Mouse (Mus musculus) MEL (cell line): ENCODE results near the gene Zfp91. TPM values are rescaled to one million over a fixed set of nuclear protein-coding genes. Genes with fewer than 3 reads are reported as not detected.
"Not testable (repeated sequence)": the region's sequence is repeated elsewhere in the genome, so short reads cannot be mapped to it uniquely, and the experiment has no call there.

Source experiments
- DNase-seq: peaks from one replicate; pipeline ENCODE4 v3.0.0; 2011; ENCODE audit warnings: low read depth, low spot score
- H3K27ac ChIP-seq: 2 replicates; pipeline ENCODE4 v1.5.1; 2012; ENCODE audit warnings: low read depth, mild to moderate bottlenecking, control low read depth, low read length, moderate library complexity; ENCODE audit not compliant: control insufficient read depth
- H3K27me3 ChIP-seq, 2 experiments: fragments of 150-350 bp in 1 of 2; sonication (generic) in 1 of 2; 2 replicates each; pipeline ENCODE4 v1.6.1; 2012; ENCODE audit warnings: low read length in 2 of 2, mild to moderate bottlenecking in 2 of 2, improper control_type of control experiment in 1 of 2, moderate library complexity in 1 of 2; ENCODE audit not compliant: insufficient read depth in 2 of 2, control insufficient read depth in 1 of 2
- H3K36me3 ChIP-seq, 2 experiments: 2 replicates each; pipeline ENCODE4 v1.6.1; 2012 to 2014; ENCODE audit warnings: low read length in 2 of 2, improper control_type of control experiment in 1 of 2, inconsistent platforms in 1 of 2, mild to moderate bottlenecking in 1 of 2; ENCODE audit not compliant: insufficient read depth in 2 of 2, control insufficient read depth in 1 of 2
- H3K4me1 ChIP-seq, 2 experiments: fragments of 150-350 bp in 1 of 2; sonication (generic) in 1 of 2; 2 replicates each; pipeline ENCODE4 v1.6.1; 2012; ENCODE audit warnings: low read length in 2 of 2, improper control_type of control experiment in 1 of 2, mild to moderate bottlenecking in 1 of 2; ENCODE audit not compliant: insufficient read depth in 2 of 2, control insufficient read depth in 1 of 2
- H3K4me3 ChIP-seq, 2 experiments: fragments of 150-350 bp in 1 of 2; sonication (generic) in 1 of 2; 2 replicates each; pipeline ENCODE4 v1.5.1; 2012; ENCODE audit warnings: low read depth in 2 of 2, low read length in 2 of 2, mild to moderate bottlenecking in 2 of 2, moderate library complexity in 2 of 2, control low read depth in 1 of 2, improper control_type of control experiment in 1 of 2; ENCODE audit not compliant: control insufficient read depth in 1 of 2, insufficient read depth in 1 of 2
- H3K79me2 ChIP-seq: 2 replicates; pipeline ENCODE4 v1.6.1; 2012; ENCODE audit warnings: mild to moderate bottlenecking, low read length, moderate library complexity; ENCODE audit not compliant: control insufficient read depth, poor library complexity, insufficient read depth
- H3K9ac ChIP-seq: 2 replicates; pipeline ENCODE4 v1.6.1; 2012; ENCODE audit warnings: low read depth, mild to moderate bottlenecking, control low read depth, low read length, moderate library complexity; ENCODE audit not compliant: control insufficient read depth, poor library complexity, severe bottlenecking
- H3K9me3 ChIP-seq: fragments of 150-350 bp; sonication (generic); replicated peaks from 2 replicates; pipeline ENCODE4 v1.6.1; 2012; ENCODE audit warnings: mild to moderate bottlenecking, low read length, improper control_type of control experiment, moderate library complexity; ENCODE audit not compliant: insufficient read depth
- CHD2 ChIP-seq: IDR thresholded peaks from 2 replicates; pipeline ENCODE4 v1.6.1; 2011; ENCODE audit warnings: low read length, improper control_type of control experiment
- CTCF ChIP-seq, 3 experiments: IDR thresholded peaks in 2 of 3; conservative IDR thresholded peaks in 1 of 3; 2 replicates each; pipeline ENCODE4 v1.5.1; 2011 to 2012; ENCODE audit warnings: low read length in 3 of 3, low read depth in 2 of 3, mild to moderate bottlenecking in 2 of 3, improper control_type of control experiment in 1 of 3, inconsistent platforms in 1 of 3, mixed read lengths in 1 of 3, moderate library complexity in 1 of 3; ENCODE audit not compliant: control insufficient read depth in 1 of 3, insufficient read depth in 1 of 3, poor library complexity in 1 of 3, severe bottlenecking in 1 of 3
- E2F4 ChIP-seq: IDR thresholded peaks from 2 replicates; pipeline ENCODE4 v1.6.1; 2011; ENCODE audit warnings: low read depth, low read length, improper control_type of control experiment, borderline replicate concordance
- ELF1 ChIP-seq: IDR thresholded peaks from 2 replicates; pipeline ENCODE4 v1.6.1; 2014; ENCODE audit warnings: low read depth, mild to moderate bottlenecking, inconsistent platforms, low read length, improper control_type of control experiment, moderate library complexity
- MEF2A ChIP-seq: IDR thresholded peaks from 2 replicates; pipeline ENCODE4 v1.6.1; 2014; ENCODE audit warnings: low read depth, mild to moderate bottlenecking, inconsistent platforms, low read length, improper control_type of control experiment; ENCODE audit not compliant: poor library complexity, insufficient replicate concordance, severe bottlenecking; ENCODE audit errors: extremely low read depth
- RAD21 ChIP-seq: IDR thresholded peaks from 2 replicates; pipeline ENCODE4 v1.6.1; 2011; ENCODE audit warnings: mild to moderate bottlenecking, low read depth, low read length, improper control_type of control experiment
- RCOR1 ChIP-seq: IDR thresholded peaks from 2 replicates; pipeline ENCODE4 v1.6.1; 2012; ENCODE audit warnings: low read depth, mild to moderate bottlenecking, inconsistent platforms, low read length, improper control_type of control experiment
- SIN3A ChIP-seq: IDR thresholded peaks from 2 replicates; pipeline ENCODE4 v1.6.1; 2012; ENCODE audit warnings: low read length, improper control_type of control experiment, inconsistent platforms
- SMC3 ChIP-seq: IDR thresholded peaks from 2 replicates; pipeline ENCODE4 v1.6.1; 2011; ENCODE audit warnings: low read depth, low read length, improper control_type of control experiment
- UBTF ChIP-seq: IDR thresholded peaks from 2 replicates; pipeline ENCODE4 v1.6.1; 2012; ENCODE audit warnings: low read depth, mild to moderate bottlenecking, inconsistent platforms, low read length, improper control_type of control experiment, moderate library complexity, borderline replicate concordance; ENCODE audit not compliant: insufficient read depth
- USF2 ChIP-seq, 2 experiments: IDR thresholded peaks; 2 replicates each; pipeline ENCODE4 v1.6.1; 2011 to 2012; ENCODE audit warnings: improper control_type of control experiment in 2 of 2, low read length in 2 of 2, borderline replicate concordance in 1 of 2, inconsistent platforms in 1 of 2, low read depth in 1 of 2, mild to moderate bottlenecking in 1 of 2; ENCODE audit not compliant: insufficient read depth in 1 of 2
- ZC3H11A ChIP-seq: IDR thresholded peaks from 2 replicates; pipeline ENCODE4 v1.6.1; 2012; ENCODE audit warnings: low read depth, mild to moderate bottlenecking, inconsistent platforms, low read length, improper control_type of control experiment
- ZMIZ1 ChIP-seq: IDR thresholded peaks from 2 replicates; pipeline ENCODE4 v1.6.1; 2012; ENCODE audit warnings: low read depth, mild to moderate bottlenecking, inconsistent platforms, low read length, improper control_type of control experiment, moderate library complexity
- ZNF384 ChIP-seq: IDR thresholded peaks from 2 replicates; pipeline ENCODE4 v1.6.1; 2012; ENCODE audit warnings: low read depth, mild to moderate bottlenecking, inconsistent platforms, low read length, improper control_type of control experiment
- polyA plus RNA-seq, 2 experiments: library from polyadenylated mRNA; stranded (reverse) in 1 of 2; unstranded in 1 of 2; fragments of >175 nt in 1 of 2; fragments of >200 nt in 1 of 2; gene quantifications; 2 replicates each; pipeline versions ENCODE4 v1.2.1 to v1.2.4; 2012; ENCODE audit warnings: low replicate concordance in 2 of 2, low read depth in 1 of 2; ENCODE audit not compliant: insufficient read length in 2 of 2, insufficient read depth in 1 of 2, missing spikeins in 1 of 2
- total RNA-seq: library from RNA; depleted of rRNA; stranded (reverse); fragments of 300-350 nt; gene quantifications from 2 replicates; pipeline ENCODE4 v1.2.3, GENCODE M21; 2012

The Zfp91 gene
- total and polyA plus RNA-seq, 3 experiments: 32.3 to 148 (median 51.7) TPM

DNA sequence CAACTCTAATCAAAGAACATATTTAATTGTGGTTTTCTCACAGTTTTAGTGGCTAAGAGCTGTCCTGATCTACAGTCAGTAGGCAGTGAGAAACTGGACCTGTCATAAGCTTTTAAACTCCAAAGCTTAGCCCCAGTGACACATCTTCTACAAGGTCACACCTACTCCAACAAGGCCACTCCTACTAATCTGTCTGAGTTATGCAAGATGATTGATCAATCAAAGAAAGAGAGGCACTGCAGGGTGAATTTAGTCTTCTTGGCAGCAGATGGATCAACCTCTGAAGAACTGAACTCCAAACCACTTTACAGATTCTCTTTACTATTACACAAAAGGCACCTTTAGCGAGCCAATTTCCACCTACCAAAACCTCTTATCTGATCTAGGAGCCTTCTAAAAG lies 70.1 kb downstream of the Zfp91 start:
- no peak for DNase-seq
- H3K9me3 ChIP-seq: no peaks in the 10 kb centered on the region
- H3K9ac ChIP-seq: no peak overlapping the region
- H3K4me3 ChIP-seq: no peak overlapping the region
- H3K27me3 ChIP-seq: no peaks in the 10 kb centered on the region
- no peaks in the 10 kb centered on the region for H3K36me3 ChIP-seq
- H3K4me1 ChIP-seq: no peaks in the 10 kb centered on the region
- H3K27ac ChIP-seq: no peak overlapping the region
- TF ChIP-seq MEF2A (no peak), SIN3A (no peak), ZMIZ1 (no peak), ZC3H11A (no peak), RAD21 (no peak), RCOR1 (no peak), CTCF (IDR thresholded peaks at IDR 0.05 in 2 of 3, conservative IDR thresholded peaks at IDR 0.05 in 1 of 3; ENCODE audit: control insufficient read depth in 1 of 3, insufficient read depth in 1 of 3, low read depth in 2 of 3, low read length in 3 of 3, poor library complexity in 1 of 3, severe bottlenecking in 1 of 3) (no peak), USF2 (IDR thresholded peaks at IDR 0.05; ENCODE audit: borderline replicate concordance in 1 of 2, insufficient read depth in 1 of 2, low read depth in 1 of 2, low read length in 2 of 2) (no peak), SMC3 (no peak), ELF1 (no peak), UBTF (no peak)
- no peaks in the 10 kb centered on the region for H3K79me2 ChIP-seq

DNA sequence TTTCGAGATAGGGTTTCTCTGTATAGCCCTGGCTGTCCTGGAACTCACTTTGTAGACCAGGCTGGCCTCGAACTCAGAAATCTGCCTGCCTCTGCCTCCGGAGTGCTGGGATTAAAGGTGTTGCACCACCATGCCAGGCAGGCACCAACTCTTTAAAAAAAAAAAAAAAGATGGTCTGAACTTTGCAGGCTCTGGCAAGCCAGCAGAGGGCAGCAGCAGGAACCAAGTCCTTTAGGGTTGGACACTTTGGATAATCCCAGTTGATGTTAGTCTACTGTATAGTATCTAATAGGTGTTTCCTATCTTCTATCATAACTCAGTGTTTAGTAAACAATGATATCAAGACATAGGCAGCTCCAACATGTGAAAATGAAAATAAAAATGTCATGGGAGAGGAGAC lies 73.6 kb downstream of the Zfp91 start:
- Histone ChIP-seq H3K79me2 (no peaks in the 10 kb centered on the region), H3K27ac (no peak overlapping the region), H3K4me3 (no peak overlapping the region), H3K4me1 (no peaks in the 10 kb centered on the region), H3K9me3 (no peaks in the 10 kb centered on the region), H3K27me3 (no peaks in the 10 kb centered on the region; a peak in 1 of 4 replicates), H3K9ac (no peak overlapping the region), H3K36me3 (no peaks in the 10 kb centered on the region)
- TF ChIP-seq E2F4: no peak
- TF ChIP-seq CTCF (IDR thresholded peaks at IDR 0.05 in 2 of 3, conservative IDR thresholded peaks at IDR 0.05 in 1 of 3; ENCODE audit: control insufficient read depth in 1 of 3, insufficient read depth in 1 of 3, low read depth in 2 of 3, low read length in 3 of 3, poor library complexity in 1 of 3, severe bottlenecking in 1 of 3): peak in 2 of 3 experiments; percentile 37 to 47; a peak in 3 of 6 replicates
- peak; percentile 87 for TF ChIP-seq ZNF384
- 0 out of 2 replicates have a peak, but pooled peaks have one; percentile 8 for TF ChIP-seq ZC3H11A
- peak; percentile 67 for TF ChIP-seq SMC3
- TF ChIP-seq RAD21: peak; percentile 30
- no peak for TF ChIP-seq CHD2
- DNase-seq: peak; percentile 9

DNA sequence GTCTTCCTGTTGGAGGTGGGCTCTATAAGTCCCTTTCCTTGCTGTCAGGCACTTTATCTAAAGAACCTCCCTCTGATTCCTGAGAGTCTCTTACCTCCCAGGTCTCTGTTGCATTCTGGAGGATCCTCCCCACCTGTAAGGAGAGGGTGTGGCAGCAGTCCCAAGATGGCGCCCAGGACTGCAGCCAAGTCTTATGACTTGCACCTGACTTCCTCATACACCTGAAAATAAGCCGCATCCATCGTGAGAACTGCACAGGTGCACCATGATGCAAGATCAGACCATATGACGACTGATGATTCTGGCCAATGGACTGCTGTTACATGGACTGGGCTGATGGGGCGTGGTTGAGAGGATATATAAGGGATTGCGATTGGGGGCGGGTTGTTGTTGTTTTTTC lies 74.3 kb downstream of the Zfp91 start:
- H3K79me2 ChIP-seq, DNase-seq, H3K4me3 ChIP-seq, H3K9me3 ChIP-seq, H3K36me3 ChIP-seq, H3K27ac ChIP-seq, H3K9ac ChIP-seq, H3K4me1 ChIP-seq, H3K27me3 ChIP-seq: not testable (repeated sequence)

DNA sequence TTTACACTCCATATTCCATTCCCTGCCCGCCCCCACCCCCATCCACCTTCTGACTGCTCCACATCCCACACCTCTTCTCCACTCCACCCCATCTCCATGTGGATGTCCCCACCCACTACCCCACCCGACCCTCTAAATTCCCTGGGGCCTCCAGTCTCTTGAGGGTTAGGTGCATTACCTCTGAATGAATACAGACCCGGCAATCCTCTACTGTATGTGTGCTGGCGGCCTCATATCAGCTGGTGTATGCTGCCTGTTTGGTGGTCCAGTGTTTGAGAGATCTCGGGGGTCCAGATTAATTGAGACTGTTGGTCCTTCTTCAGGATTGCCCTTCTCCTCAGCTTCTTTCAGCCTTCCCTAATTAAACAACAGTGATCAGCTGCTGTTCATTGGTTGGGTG lies 75.0 kb downstream of the Zfp91 start:
- DNase-seq, H3K27me3 ChIP-seq, H3K79me2 ChIP-seq, H3K4me1 ChIP-seq, H3K9me3 ChIP-seq, H3K36me3 ChIP-seq, H3K4me3 ChIP-seq, H3K9ac ChIP-seq, H3K27ac ChIP-seq: not testable (repeated sequence)
